Mouse (Mus musculus): ENCODE measurements around the gene Nhlrc4. TPM values are rescaled to one million over a fixed set of nuclear protein-coding genes. Genes with fewer than 3 reads are reported as not detected.
A peak's percentile ranks its signal among the peaks of the same experiment; 100 is the strongest.

The Nhlrc4 gene
- polyA plus RNA-seq (2015; fragmentation: Nextera tagmentation; extraction: Ambion mirVana): not detected in 2 replicates

DNA sequence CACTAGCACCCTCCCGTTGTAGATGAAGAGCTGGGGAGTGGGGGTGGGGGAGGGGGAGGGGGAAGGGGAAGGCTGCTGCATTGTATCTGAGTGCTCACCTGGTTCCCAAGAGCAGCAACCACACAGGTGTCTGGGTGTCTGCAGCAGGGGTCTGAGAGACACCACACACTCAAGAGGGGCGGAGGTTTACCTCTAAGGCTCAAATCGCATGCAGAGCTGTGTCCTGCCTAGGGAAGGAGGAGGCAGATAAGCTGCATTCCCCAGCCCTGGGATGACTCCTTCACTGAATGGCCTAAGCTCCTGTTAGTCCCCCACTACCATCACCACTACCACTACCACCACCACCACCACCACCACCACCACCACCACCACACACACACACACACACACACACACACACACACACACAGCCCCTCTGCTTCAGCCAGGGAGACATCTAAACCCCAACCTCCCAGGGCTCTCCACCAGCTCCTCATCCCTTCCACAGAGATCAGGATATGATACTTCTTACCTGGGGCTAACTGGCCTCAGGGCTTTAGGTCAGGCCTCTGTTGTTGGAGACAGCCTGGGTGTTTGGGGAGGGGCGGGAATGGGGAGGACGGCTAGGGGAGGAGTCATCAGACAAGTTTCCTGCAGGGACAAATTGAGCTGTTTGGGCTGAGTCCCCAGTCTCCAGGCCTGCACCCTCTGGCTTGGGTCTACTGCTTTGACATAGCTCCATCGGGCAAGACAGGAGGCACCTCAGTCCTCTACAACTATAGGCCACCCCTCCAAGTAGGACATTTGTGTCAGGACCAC, at the start of gene Nhlrc4, which contains the start of gene Pigq:
TSS of gene Nhlrc4 (minus strand) at position 596 of the 798 bp plus-strand sequence.
TSS of gene Pigq (minus strand) at position 571 of the 798 bp plus-strand sequence.
- Histone ChIP-seq H3K4me3 (ENCODE audit: low read depth, low read length) (no peak within 1 kb of the TSS), H3K4me1 (replicated peaks; ENCODE audit: control insufficient read depth, insufficient read depth) (no peaks in the 10 kb centered on the region), H3K27me3 (ENCODE audit: control insufficient read depth, insufficient read depth, low read length) (no peaks in the 10 kb centered on the region), H3K9ac (ENCODE audit: low read length) (no peak within 1 kb of the TSS), H3K4me2 (replicated peaks; ENCODE audit: low read depth) (no peak within 1 kb of the TSS), H3K27ac (replicated peaks) (no peak within 1 kb of the TSS), H3K9me3 (ENCODE audit: control insufficient read depth, low read length) (no peaks in the 10 kb centered on the region), H3K36me3 (ENCODE audit: control insufficient read depth, insufficient read depth, low read length) (no peaks in the 10 kb centered on the region)
- no peak for ATAC-seq (ENCODE audit: low FRiP score, low TSS enrichment)
- DNase-seq (ENCODE audit: low spot score): no peak
- TF ChIP-seq CTCF (IDR thresholded peaks at IDR 0.05; ENCODE audit: low read depth): no peak
- no peak for TF ChIP-seq EP300 (optimal IDR thresholded peaks at IDR 0.05)
- 50% methylated on average over 6 of the region's 6 CpGs for WGBS

DNA sequence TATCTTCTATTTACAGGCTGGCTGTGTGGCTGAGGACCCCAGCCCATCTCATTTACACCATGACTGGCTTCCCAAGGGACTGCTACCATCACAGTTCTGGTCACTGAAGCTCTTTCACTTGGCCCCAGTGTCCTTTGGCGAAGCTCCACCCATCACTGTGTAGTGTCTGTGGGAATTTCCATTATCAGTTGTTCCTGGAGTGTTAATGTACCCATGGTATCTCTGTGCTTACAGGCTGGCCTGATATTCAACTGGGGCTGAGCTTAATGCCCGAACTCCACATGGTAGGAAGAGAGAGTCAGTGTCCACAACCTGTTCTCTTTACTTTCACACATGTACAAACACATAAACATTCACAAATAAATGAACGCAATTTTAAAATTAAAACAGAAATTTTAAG, 48.7 kb upstream of the Nhlrc4 start:
- Histone ChIP-seq H3K36me3 (ENCODE audit: control insufficient read depth, insufficient read depth, low read length) (peaks cover 4% of the 10 kb centered on the region; the same call in 1 of the 2 replicates), H3K27me3 (ENCODE audit: control insufficient read depth, insufficient read depth, low read length) (no peaks in the 10 kb centered on the region), H3K4me2 (replicated peaks; ENCODE audit: low read depth) (no peak overlapping the region), H3K9me3 (ENCODE audit: control insufficient read depth, low read length) (no peaks in the 10 kb centered on the region), H3K27ac (replicated peaks) (no peak overlapping the region), H3K4me3 (ENCODE audit: low read depth, low read length) (no peak overlapping the region), H3K9ac (ENCODE audit: low read length) (no peak overlapping the region), H3K4me1 (replicated peaks; ENCODE audit: control insufficient read depth, insufficient read depth) (no peaks in the 10 kb centered on the region)
- ATAC-seq (ENCODE audit: low FRiP score, low TSS enrichment) (no peak), DNase-seq (ENCODE audit: low spot score) (no peak)
- 87% methylated on average over 3 of the region's 3 CpGs for WGBS
- no peak for TF ChIP-seq EP300 (optimal IDR thresholded peaks at IDR 0.05)
- no peak for TF ChIP-seq CTCF (IDR thresholded peaks at IDR 0.05; ENCODE audit: low read depth)

DNA sequence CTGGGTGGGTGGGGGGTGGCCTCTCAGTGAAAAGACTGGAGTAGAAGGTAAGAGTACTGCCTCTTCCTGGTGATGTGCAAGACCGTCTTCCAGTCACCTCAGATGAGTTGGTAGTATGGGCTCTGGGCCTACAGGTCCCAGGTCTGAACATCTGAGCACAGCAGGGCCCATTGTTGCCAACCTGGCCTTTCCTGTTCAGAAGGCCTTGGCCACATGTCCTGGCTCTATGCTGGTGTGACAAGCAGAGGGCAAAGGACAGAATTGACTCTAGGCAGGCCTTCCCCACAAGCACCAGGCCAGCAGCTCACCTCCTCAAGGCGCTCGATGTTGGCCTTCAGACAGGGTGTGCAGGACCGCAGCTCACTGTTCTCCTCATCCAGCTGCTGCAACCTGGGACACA, 47.5 kb upstream of the Nhlrc4 start:
- H3K9me3 ChIP-seq (ENCODE audit: control insufficient read depth, low read length): no peaks in the 10 kb centered on the region
- 95% methylated on average over 4 of the region's 4 CpGs for WGBS
- no peak overlapping the region for H3K27ac ChIP-seq (replicated peaks)
- TF ChIP-seq CTCF (IDR thresholded peaks at IDR 0.05; ENCODE audit: low read depth): no peak
- no peak for TF ChIP-seq EP300 (optimal IDR thresholded peaks at IDR 0.05)
- peaks cover 4% of the 10 kb centered on the region; the same call in 1 of the 2 replicates for H3K36me3 ChIP-seq (ENCODE audit: control insufficient read depth, insufficient read depth, low read length)
- no peak for ATAC-seq (ENCODE audit: low FRiP score, low TSS enrichment)
- DNase-seq (ENCODE audit: low spot score): no peak
- H3K4me1 ChIP-seq (replicated peaks; ENCODE audit: control insufficient read depth, insufficient read depth): no peaks in the 10 kb centered on the region
- no peak overlapping the region for H3K4me2 ChIP-seq (replicated peaks; ENCODE audit: low read depth)
- no peak overlapping the region for H3K9ac ChIP-seq (ENCODE audit: low read length)
- no peak overlapping the region for H3K4me3 ChIP-seq (ENCODE audit: low read depth, low read length)
- no peaks in the 10 kb centered on the region for H3K27me3 ChIP-seq (ENCODE audit: control insufficient read depth, insufficient read depth, low read length)

DNA sequence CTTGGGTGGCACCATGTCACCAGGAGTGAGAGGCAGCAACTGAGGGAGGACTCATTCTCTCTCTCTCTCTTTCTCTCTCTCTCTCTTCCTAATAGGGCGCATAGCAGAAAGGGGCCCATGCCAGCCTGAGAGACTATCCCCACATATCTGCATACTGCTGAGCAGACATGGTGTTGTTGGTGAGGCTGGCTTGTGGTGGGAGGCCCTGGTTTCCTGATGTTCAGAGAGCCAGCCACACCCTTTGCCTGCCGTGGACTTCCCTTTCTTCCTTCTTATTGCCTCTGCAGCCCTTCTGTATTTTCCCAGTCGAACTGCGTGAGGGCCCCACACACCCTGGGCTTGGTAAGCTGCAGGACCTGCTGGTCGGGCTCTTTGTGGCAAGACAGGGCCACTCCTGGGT, 45.6 kb upstream of the Nhlrc4 start:
- no peaks in the 10 kb centered on the region for H3K9me3 ChIP-seq (ENCODE audit: control insufficient read depth, low read length)
- no peak overlapping the region for H3K4me3 ChIP-seq (ENCODE audit: low read depth, low read length)
- H3K4me2 ChIP-seq (replicated peaks; ENCODE audit: low read depth): no peak overlapping the region
- 74% methylated on average over 5 of the region's 5 CpGs for WGBS
- no peaks in the 10 kb centered on the region for H3K27me3 ChIP-seq (ENCODE audit: control insufficient read depth, insufficient read depth, low read length)
- H3K36me3 ChIP-seq (ENCODE audit: control insufficient read depth, insufficient read depth, low read length): peaks cover 4% of the 10 kb centered on the region; the same call in 1 of the 2 replicates
- H3K4me1 ChIP-seq (replicated peaks; ENCODE audit: control insufficient read depth, insufficient read depth): no peaks in the 10 kb centered on the region
- ATAC-seq (ENCODE audit: low FRiP score, low TSS enrichment): no peak
- H3K9ac ChIP-seq (ENCODE audit: low read length): no peak overlapping the region
- H3K27ac ChIP-seq (replicated peaks): no peak overlapping the region
- TF ChIP-seq CTCF (IDR thresholded peaks at IDR 0.05; ENCODE audit: low read depth): no peak
- TF ChIP-seq EP300 (optimal IDR thresholded peaks at IDR 0.05): no peak
- no peak for DNase-seq (ENCODE audit: low spot score)

DNA sequence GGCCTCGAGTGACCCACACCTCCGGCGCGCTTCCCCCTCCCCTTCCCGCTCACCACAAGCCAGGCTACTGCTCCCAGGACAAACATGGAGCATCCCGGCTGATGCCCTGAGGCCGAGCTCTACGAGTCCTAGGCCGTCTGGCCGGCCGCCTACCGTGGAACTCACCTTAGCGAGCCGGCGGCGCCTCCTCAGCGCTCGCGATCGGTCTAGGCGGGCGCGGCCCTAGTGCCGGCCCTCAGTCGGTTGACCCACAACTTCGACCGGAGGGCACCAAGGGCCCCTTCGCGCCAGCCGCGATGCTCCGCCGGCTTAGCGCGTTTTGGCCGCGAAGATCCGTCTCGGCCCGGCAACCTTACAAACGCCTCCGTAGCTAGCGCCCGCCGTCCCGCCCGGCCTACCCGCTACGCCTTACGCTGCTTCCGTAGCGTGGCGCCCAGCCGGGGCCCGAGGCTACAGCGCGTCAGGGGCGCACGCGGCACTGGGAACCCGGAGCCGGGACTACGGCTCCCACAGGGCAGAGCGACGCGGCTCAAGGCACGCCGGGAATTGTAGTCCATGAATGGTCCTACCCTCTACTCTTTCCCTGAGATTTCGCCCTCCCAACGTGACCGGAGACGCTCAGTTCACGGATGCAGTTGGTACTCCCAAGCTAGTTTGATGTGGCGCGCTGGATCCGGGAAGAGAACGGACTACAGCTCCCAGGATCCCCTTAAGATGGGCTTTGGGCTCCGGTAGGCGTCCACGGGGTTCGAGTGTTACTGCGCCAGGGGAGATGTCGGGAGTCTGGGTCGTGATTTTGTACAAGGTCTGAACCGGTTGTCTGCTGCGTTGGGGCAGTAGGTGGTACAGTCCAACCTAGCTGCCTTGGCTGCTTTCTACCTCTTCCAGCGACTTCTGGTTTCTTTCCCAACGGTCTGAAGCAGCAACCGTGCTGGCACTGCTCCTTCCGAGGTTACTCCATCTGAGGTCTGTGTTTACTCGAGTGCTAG, 40.8 kb upstream of the Nhlrc4 start, which contains the start of gene Capn15:
TSS of gene Capn15 (minus strand) at position 491 of the 989 bp plus-strand sequence.
- Histone ChIP-seq H3K4me2 (replicated peaks; ENCODE audit: low read depth) (peak within 1 kb of the TSS; percentile 97), H3K27ac (replicated peaks) (peak within 1 kb of the TSS; percentile 86), H3K9ac (ENCODE audit: low read length) (peak within 1 kb of the TSS; percentile 85), H3K4me3 (ENCODE audit: low read depth, low read length) (peak within 1 kb of the TSS; percentile 90), H3K9me3 (ENCODE audit: control insufficient read depth, low read length) (no peaks in the 10 kb centered on the region), H3K4me1 (replicated peaks; ENCODE audit: control insufficient read depth, insufficient read depth) (peaks cover 7% of the 10 kb centered on the region; the same call in 1 of the 2 replicates), H3K36me3 (ENCODE audit: control insufficient read depth, insufficient read depth, low read length) (0 out of 2 replicates have a peak, but pooled peaks cover 2% of the 10 kb centered on the region), H3K27me3 (ENCODE audit: control insufficient read depth, insufficient read depth, low read length) (no peaks in the 10 kb centered on the region)
- DNase-seq (ENCODE audit: low spot score) (peak; percentile 93), ATAC-seq (ENCODE audit: low FRiP score, low TSS enrichment) (peak; percentile 98)
- TF ChIP-seq EP300 (optimal IDR thresholded peaks at IDR 0.05) (no peak), CTCF (IDR thresholded peaks at IDR 0.05; ENCODE audit: low read depth) (no peak)
- under 1% methylated on average over 91 of the region's 91 CpGs for WGBS

Measured in stomach, postnatal 0 days (tissue).